Comparison of ENCODE assay signal across 25 mouse cellular contexts in genomic region chr7:25893159-25893558, GRCm38 (mm10). TPM values are rescaled to one million over a fixed set of nuclear protein-coding genes. Genes with fewer than 3 reads are reported as not detected.
"Had no signal": no experiment of that assay in that cellular context is flagged by ENCODE, and none has a peak within 500 bp of the region (broad histone marks: within the 10 kb centered on the region; RNA-seq: fewer than 3 reads in every experiment).

No protein-coding gene starts in this region.

- H3K27ac ChIP-seq: lung, embryonic 15.5 days; macrophage; midbrain, embryonic 13.5 days; midbrain, embryonic 15.5 days; neural tube, embryonic 13.5 days; neural tube, embryonic 15.5 days; stomach, embryonic 15.5 days; stomach, postnatal 0 days had no signal

- H3K9me3 ChIP-seq: lung, embryonic 15.5 days; midbrain, embryonic 15.5 days; neural tube, embryonic 13.5 days; stomach, embryonic 15.5 days had no signal

- H3K9ac ChIP-seq: lung, embryonic 15.5 days; midbrain, embryonic 13.5 days; midbrain, embryonic 15.5 days; neural tube, embryonic 13.5 days; neural tube, embryonic 15.5 days; stomach, embryonic 15.5 days had no signal

- H3K27me3 ChIP-seq: lung, embryonic 15.5 days; megakaryocyte, embryonic 14.5 days; midbrain, embryonic 13.5 days; midbrain, embryonic 15.5 days; neural tube, embryonic 13.5 days; neural tube, embryonic 15.5 days; stomach, embryonic 15.5 days had no signal

- H3K4me2 ChIP-seq: lung, embryonic 15.5 days; midbrain, embryonic 11.5 days; midbrain, embryonic 13.5 days; midbrain, embryonic 15.5 days; neural tube, embryonic 13.5 days; neural tube, embryonic 15.5 days; stomach, embryonic 15.5 days had no signal

- ATAC-seq: lung, postnatal 0 days; midbrain, embryonic 13.5 days; midbrain, embryonic 15.5 days had no signal

- H3K36me3 ChIP-seq: lung, embryonic 15.5 days; midbrain, embryonic 13.5 days; midbrain, embryonic 15.5 days; neural tube, embryonic 13.5 days; neural tube, embryonic 15.5 days; stomach, embryonic 15.5 days had no signal

- H3K4me3 ChIP-seq: lung, embryonic 15.5 days; megakaryocyte, embryonic 14.5 days; midbrain, embryonic 13.5 days; midbrain, embryonic 15.5 days; neural tube, embryonic 13.5 days; neural tube, embryonic 15.5 days; stomach, embryonic 15.5 days had no signal

- H3K4me1 ChIP-seq: lung, embryonic 15.5 days; midbrain, embryonic 13.5 days; midbrain, embryonic 15.5 days; neural tube, embryonic 13.5 days; neural tube, embryonic 15.5 days; stomach, embryonic 15.5 days had no signal

- DNase-seq: lung, adult 2 months; retina, postnatal 1 day; right cerebral cortex, adult 18-20 months; right cerebral cortex, postnatal 25 days; right cerebral cortex, postnatal 4 days; spleen, adult 18-20 months; thymus, adult 2 months; thymus, postnatal 25 days; thymus, postnatal 4 days had no signal

RNA-seq across cellular contexts. Expression of gene Cyp2b10, which starts 4.3 kb away (rescaled TPM):
- total RNA-seq: megakaryocyte progenitor cell, adult 5-6 weeks; midbrain, postnatal 0 days; monocyte, adult 5-6 weeks had no signal
- polyA plus RNA-seq: macrophage; midbrain, embryonic 11.5 days; midbrain, embryonic 13.5 days; midbrain, embryonic 15.5 days; midbrain, postnatal 0 days; neural tube, embryonic 11.5 days; neural tube, embryonic 13.5 days; neural tube, embryonic 15.5 days; stomach, embryonic 15.5 days; testis, adult 2 months had no signal
